Mouse (Mus musculus) stomach, embryonic 15.5 days (tissue): ENCODE results near the gene Prlh. TPM values are rescaled to one million over a fixed set of nuclear protein-coding genes. Genes with fewer than 3 reads are reported as not detected.

Experiments used
- polyA plus RNA-seq: library from polyadenylated mRNA; unstranded; fragments of >200 nt; fragmentation: Nextera tagmentation; extraction: Ambion mirVana; gene quantifications from 2 replicates; pipeline ENCODE4 v1.2.1, GENCODE M21; 2015

The Prlh gene
- polyA plus RNA-seq, 1 experiment from 2014 or later, result not detected

Other genes starting within 250 kb of the Prlh start
- 86.6 and 109 TPM in 2 replicates for gene Col6a3, start 109.1 kb upstream of the Prlh start, polyA plus RNA-seq
- 1.8 and 2.3 TPM in 2 replicates for gene Mlph, start 38.0 kb upstream of the Prlh start, polyA plus RNA-seq
- 9.5 and 14.2 TPM in 2 replicates for gene Rab17, start 16.6 kb downstream of the Prlh start, polyA plus RNA-seq
- gene Lrrfip1, start 45.6 kb downstream of the Prlh start, polyA plus RNA-seq, result 64.9 and 65.4 TPM in 2 replicates
- gene Rbm44, start 192.0 kb downstream of the Prlh start, polyA plus RNA-seq, result 0.86 and 0.88 TPM in 2 replicates
- gene Ramp1, start 226.7 kb downstream of the Prlh start, polyA plus RNA-seq, result 4.6 and 5.9 TPM in 2 replicates